Mouse (Mus musculus): ENCODE results near the gene 9230112D13Rik. TPM values are rescaled to one million over a fixed set of nuclear protein-coding genes. Genes with fewer than 3 reads are reported as not detected.
A peak's percentile ranks its signal among the peaks of the same experiment; 100 is the strongest.

Gene 9230112D13Rik
- polyA plus RNA-seq, 1 experiment from 2014 or later: not detected

- Histone ChIP-seq H3K9me3 (no peaks in the 10 kb centered on the region), H3K9ac (no peak overlapping the region), H3K4me3 (no peak overlapping the region), H3K4me1 (peaks cover 23% of the 10 kb centered on the region), H3K4me2 (replicated peaks) (no peak overlapping the region), H3K27ac (no peak overlapping the region), H3K36me3 (no peaks in the 10 kb centered on the region), H3K27me3 (replicated peaks) (no peaks in the 10 kb centered on the region)
- no peak for ATAC-seq (ENCODE audit: low FRiP score, low read depth)
- 79% methylated on average over 7 of the region's 7 CpGs for WGBS
Observed at GRCm38 (mm10) chr14:34505309-34505708, 17.3 kb downstream of the 9230112D13Rik start.

- H3K4me1 ChIP-seq: peaks cover 32% of the 10 kb centered on the region
- no peak overlapping the region for H3K4me3 ChIP-seq
- ATAC-seq (ENCODE audit: low FRiP score, low read depth): no peak
- no peaks in the 10 kb centered on the region for H3K9me3 ChIP-seq
- 88% methylated on average over 5 of the region's 5 CpGs for WGBS
- H3K27ac ChIP-seq: no peak overlapping the region
- H3K9ac ChIP-seq: no peak overlapping the region
- H3K27me3 ChIP-seq (replicated peaks): no peaks in the 10 kb centered on the region
- no peaks in the 10 kb centered on the region for H3K36me3 ChIP-seq
- H3K4me2 ChIP-seq (replicated peaks): no peak overlapping the region
Observed at GRCm38 (mm10) chr14:34504377-34504776, 18.2 kb downstream of the 9230112D13Rik start.

- Histone ChIP-seq H3K4me3 (no peak overlapping the region), H3K4me2 (replicated peaks) (peak overlapping the region; percentile 65), H3K9ac (no peak overlapping the region), H3K36me3 (no peaks in the 10 kb centered on the region), H3K9me3 (no peaks in the 10 kb centered on the region), H3K4me1 (peaks cover 32% of the 10 kb centered on the region), H3K27ac (no peak overlapping the region), H3K27me3 (replicated peaks) (no peaks in the 10 kb centered on the region)
- 39% methylated on average over 6 of the region's 6 CpGs for WGBS
- ATAC-seq (ENCODE audit: low FRiP score, low read depth): no peak
Observed at GRCm38 (mm10) chr14:34503759-34504158, 18.8 kb downstream of the 9230112D13Rik start.

DNA sequence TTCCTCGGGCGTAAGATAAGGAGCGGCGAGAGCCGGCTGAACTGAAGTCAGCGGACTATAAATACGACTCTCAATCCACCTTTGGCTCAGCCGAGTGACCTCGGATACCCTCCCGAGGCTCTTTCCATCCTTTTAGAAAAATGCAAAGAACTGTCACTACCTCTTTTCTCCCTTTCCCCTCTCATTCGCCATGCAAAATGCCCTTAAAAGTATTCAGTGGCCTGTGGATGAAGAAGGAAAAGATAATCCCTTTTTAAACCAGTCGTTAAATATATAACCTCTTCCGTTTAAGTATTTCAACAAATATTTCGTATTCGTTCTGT is 19.3 kb downstream of the 9230112D13Rik start, which contains the start of gene Bmpr1a:
Bmpr1a (minus strand) TSS at position 17 of the 323 bp plus-strand sequence.
- H3K4me2 ChIP-seq (replicated peaks): peak within 1 kb of the TSS; percentile 65
- no peaks in the 10 kb centered on the region for H3K36me3 ChIP-seq
- H3K4me3 ChIP-seq: peak within 1 kb of the TSS; percentile 84
- no peaks in the 10 kb centered on the region for H3K27me3 ChIP-seq (replicated peaks)
- no peaks in the 10 kb centered on the region for H3K9me3 ChIP-seq
- peaks cover 29% of the 10 kb centered on the region for H3K4me1 ChIP-seq
- peak within 1 kb of the TSS; percentile 96 for H3K9ac ChIP-seq
- peak within 1 kb of the TSS; percentile 87 for H3K27ac ChIP-seq
- no peak for ATAC-seq (ENCODE audit: low FRiP score, low read depth)
- WGBS: 9% methylated on average over 15 of the region's 15 CpGs

GRCm38 (mm10) chr14:34502475-34503324 is 19.9 kb downstream of the 9230112D13Rik start:
- under 1% methylated on average over 98 of the region's 115 CpGs for WGBS
- no peaks in the 10 kb centered on the region for H3K27me3 ChIP-seq (replicated peaks)
- peak overlapping the region; percentile 65 for H3K4me2 ChIP-seq (replicated peaks)
- H3K4me3 ChIP-seq: peak overlapping the region; percentile 84
- H3K36me3 ChIP-seq: no peaks in the 10 kb centered on the region
- H3K4me1 ChIP-seq: peaks cover 23% of the 10 kb centered on the region
- peak; percentile 92 for ATAC-seq (ENCODE audit: low FRiP score, low read depth)
- no peaks in the 10 kb centered on the region for H3K9me3 ChIP-seq
- H3K27ac ChIP-seq: peak overlapping the region; percentile 87
- H3K9ac ChIP-seq: peak overlapping the region; percentile 96

GRCm38 (mm10) chr14:34501804-34502474 is 20.7 kb downstream of the 9230112D13Rik start:
- peak overlapping the region; percentile 65 for H3K4me2 ChIP-seq (replicated peaks)
- under 1% methylated on average over 76 of the region's 77 CpGs for WGBS
- H3K27me3 ChIP-seq (replicated peaks): no peaks in the 10 kb centered on the region
- no peaks in the 10 kb centered on the region for H3K9me3 ChIP-seq
- peak overlapping the region; percentile 87 for H3K27ac ChIP-seq
- peak overlapping the region; percentile 96 for H3K9ac ChIP-seq
- peak overlapping the region; percentile 84 for H3K4me3 ChIP-seq
- no peaks in the 10 kb centered on the region for H3K36me3 ChIP-seq
- peak; percentile 52 for ATAC-seq (ENCODE audit: low FRiP score, low read depth)
- peaks cover 22% of the 10 kb centered on the region for H3K4me1 ChIP-seq

GRCm38 (mm10) chr14:34501447-34501803 is 21.2 kb downstream of the 9230112D13Rik start:
- Histone ChIP-seq H3K36me3 (no peaks in the 10 kb centered on the region), H3K9me3 (no peaks in the 10 kb centered on the region), H3K4me1 (peaks cover 22% of the 10 kb centered on the region), H3K27me3 (replicated peaks) (no peaks in the 10 kb centered on the region), H3K4me2 (replicated peaks) (peak overlapping the region; percentile 65), H3K9ac (peak overlapping the region; percentile 96), H3K4me3 (peak overlapping the region; percentile 84), H3K27ac (no peak overlapping the region)
- no peak for ATAC-seq (ENCODE audit: low FRiP score, low read depth)
- WGBS: under 1% methylated on average over 16 of the region's 16 CpGs

DNA sequence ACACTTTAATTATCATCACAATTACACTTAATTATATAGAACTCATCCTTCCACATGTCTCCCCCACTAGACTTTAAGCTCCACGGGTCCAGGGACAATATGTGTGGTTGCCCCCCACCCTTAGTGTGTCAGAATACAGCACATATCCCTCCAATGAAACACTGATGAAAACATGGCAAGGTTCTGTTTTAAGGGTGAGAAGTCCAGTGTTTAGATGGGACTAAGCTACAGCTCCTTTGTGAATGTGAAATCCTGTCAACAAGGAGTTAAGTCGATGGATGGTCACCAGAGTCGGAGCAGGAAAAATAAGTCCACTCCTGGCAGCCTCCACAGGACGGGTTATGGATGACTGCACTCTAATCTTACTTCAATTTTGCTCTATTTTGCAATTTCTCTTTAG is 22.3 kb downstream of the 9230112D13Rik start:
- no peak overlapping the region for H3K27ac ChIP-seq
- H3K4me3 ChIP-seq: no peak overlapping the region
- ATAC-seq (ENCODE audit: low FRiP score, low read depth): no peak
- no peaks in the 10 kb centered on the region for H3K36me3 ChIP-seq
- no peaks in the 10 kb centered on the region for H3K27me3 ChIP-seq (replicated peaks)
- H3K4me2 ChIP-seq (replicated peaks): peak overlapping the region; percentile 65
- peaks cover 22% of the 10 kb centered on the region for H3K4me1 ChIP-seq
- 11% methylated on average over 4 of the region's 4 CpGs for WGBS
- no peaks in the 10 kb centered on the region for H3K9me3 ChIP-seq
- no peak overlapping the region for H3K9ac ChIP-seq

DNA sequence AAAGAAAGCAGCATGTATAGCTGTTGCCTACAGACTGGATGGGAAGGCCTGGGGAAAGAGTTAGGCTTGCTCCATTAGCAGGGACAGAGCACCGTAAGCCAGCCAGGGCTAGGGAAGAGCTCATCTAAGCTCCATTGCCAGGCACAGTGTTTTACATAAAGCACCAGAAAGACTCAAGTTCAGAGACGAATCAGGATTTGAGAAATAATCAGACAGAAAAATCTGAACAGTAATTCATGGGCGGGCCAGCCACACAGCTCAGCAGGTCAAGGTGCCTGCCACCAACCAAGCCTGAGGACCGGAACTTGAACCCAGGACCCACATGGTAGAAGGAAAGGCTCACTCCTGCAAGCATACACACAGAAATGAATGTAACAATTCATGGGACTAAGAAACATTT is 22.9 kb downstream of the 9230112D13Rik start:
- 74% methylated on average over 4 of the region's 4 CpGs for WGBS
- H3K4me2 ChIP-seq (replicated peaks): peak overlapping the region; percentile 65; the same call in 1 of the 2 replicates

DNA sequence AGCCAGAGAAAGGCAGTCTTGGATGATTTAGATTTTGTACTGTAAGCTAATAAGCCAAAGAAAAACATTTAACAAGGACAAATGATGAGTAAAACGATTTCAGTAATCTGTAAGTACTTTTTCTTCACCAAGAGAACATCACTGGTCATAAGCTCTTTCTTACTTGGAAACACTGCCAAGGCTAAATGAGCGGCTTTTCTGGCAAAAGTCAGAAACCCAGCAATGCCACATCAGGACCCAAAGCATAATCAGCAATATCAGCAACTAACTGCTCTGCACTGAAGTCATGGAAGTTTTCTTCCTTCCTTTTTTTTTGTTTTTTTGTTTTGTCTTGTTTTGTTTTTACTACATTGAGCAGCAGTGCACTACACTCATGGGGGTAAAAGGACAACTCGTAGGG is 25.3 kb downstream of the 9230112D13Rik start:
- no peaks in the 10 kb centered on the region for H3K36me3 ChIP-seq
- no peak overlapping the region for H3K27ac ChIP-seq
- WGBS: 82% methylated on average over 3 of the region's 3 CpGs
- no peak for ATAC-seq (ENCODE audit: low FRiP score, low read depth)
- H3K27me3 ChIP-seq (replicated peaks): no peaks in the 10 kb centered on the region
- no peak overlapping the region for H3K4me3 ChIP-seq
- H3K9me3 ChIP-seq: no peaks in the 10 kb centered on the region
- no peak overlapping the region for H3K4me2 ChIP-seq (replicated peaks)
- H3K4me1 ChIP-seq: peaks cover 18% of the 10 kb centered on the region
- H3K9ac ChIP-seq: no peak overlapping the region

More for the DNA sequence above, 22.9 kb downstream of the 9230112D13Rik start:
- Histone ChIP-seq H3K27ac (no peak overlapping the region), H3K27me3 (replicated peaks) (no peaks in the 10 kb centered on the region), H3K4me3 (no peak overlapping the region), H3K9ac (no peak overlapping the region), H3K4me1 (peaks cover 22% of the 10 kb centered on the region), H3K36me3 (no peaks in the 10 kb centered on the region), H3K9me3 (no peaks in the 10 kb centered on the region)
- ATAC-seq (ENCODE audit: low FRiP score, low read depth): no peak

GRCm38 (mm10) chr14:34493682-34494081 is 28.9 kb downstream of the 9230112D13Rik start:
- Histone ChIP-seq H3K4me3 (no peak overlapping the region), H3K4me1 (no peaks in the 10 kb centered on the region), H3K4me2 (replicated peaks) (no peak overlapping the region), H3K9me3 (no peaks in the 10 kb centered on the region), H3K27me3 (replicated peaks) (no peaks in the 10 kb centered on the region), H3K36me3 (no peaks in the 10 kb centered on the region), H3K9ac (no peak overlapping the region), H3K27ac (no peak overlapping the region)
- WGBS: 91% methylated on average over 3 of the region's 3 CpGs
- no peak for ATAC-seq (ENCODE audit: low FRiP score, low read depth)

DNA sequence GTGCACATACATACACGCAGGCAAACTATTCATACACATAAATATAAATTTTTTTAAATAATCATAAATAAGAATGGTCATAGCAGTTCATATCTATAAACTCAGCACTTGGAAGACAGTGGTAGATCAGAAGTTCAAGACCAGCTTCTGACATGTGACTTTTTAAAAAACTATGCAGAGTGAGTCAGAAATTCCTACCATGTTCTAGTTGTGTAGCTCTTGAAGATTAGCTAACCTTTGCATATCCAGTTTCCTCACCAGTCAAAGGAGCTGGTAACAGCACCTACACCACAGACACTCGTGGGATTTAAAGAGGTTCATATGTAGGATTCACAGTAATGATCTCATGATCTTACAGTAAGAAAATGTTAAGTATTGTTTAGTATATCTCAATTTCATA is 29.9 kb downstream of the 9230112D13Rik start:
- H3K9ac ChIP-seq: no peak overlapping the region
- H3K4me2 ChIP-seq (replicated peaks): no peak overlapping the region
- no peaks in the 10 kb centered on the region for H3K4me1 ChIP-seq
- no peak overlapping the region for H3K4me3 ChIP-seq
- WGBS: 93% methylated on average over 2 of the region's 2 CpGs
- H3K27me3 ChIP-seq (replicated peaks): no peaks in the 10 kb centered on the region
- no peaks in the 10 kb centered on the region for H3K9me3 ChIP-seq
- H3K27ac ChIP-seq: no peak overlapping the region
- no peak for ATAC-seq (ENCODE audit: low FRiP score, low read depth)
- H3K36me3 ChIP-seq: no peaks in the 10 kb centered on the region
